Mouse (Mus musculus) G1E (cell line): ENCODE data around the gene Aqp12.

Experiments
- CTCF ChIP-seq: IDR thresholded peaks from 2 replicates; pipeline ENCODE4 v1.5.1; 2012; ENCODE audit warnings: low read depth, low read length, inconsistent platforms, mixed read lengths
- GATA1 ChIP-seq: IDR thresholded peaks from 2 replicates; pipeline ENCODE4 v1.6.1; 2012; ENCODE audit warnings: borderline replicate concordance, low read length, inconsistent platforms, mixed read lengths
- POLR2AphosphoS5 ChIP-seq: IDR thresholded peaks from 2 replicates; pipeline ENCODE4 v1.6.1; 2012; ENCODE audit warnings: low read depth, low read length, inconsistent platforms; ENCODE audit not compliant: insufficient replicate concordance
- TAL1 ChIP-seq: conservative IDR thresholded peaks from 2 replicates; pipeline ENCODE4 v1.6.1; 2012; ENCODE audit warnings: low read depth, low read length, inconsistent platforms, mixed read lengths

DNA sequence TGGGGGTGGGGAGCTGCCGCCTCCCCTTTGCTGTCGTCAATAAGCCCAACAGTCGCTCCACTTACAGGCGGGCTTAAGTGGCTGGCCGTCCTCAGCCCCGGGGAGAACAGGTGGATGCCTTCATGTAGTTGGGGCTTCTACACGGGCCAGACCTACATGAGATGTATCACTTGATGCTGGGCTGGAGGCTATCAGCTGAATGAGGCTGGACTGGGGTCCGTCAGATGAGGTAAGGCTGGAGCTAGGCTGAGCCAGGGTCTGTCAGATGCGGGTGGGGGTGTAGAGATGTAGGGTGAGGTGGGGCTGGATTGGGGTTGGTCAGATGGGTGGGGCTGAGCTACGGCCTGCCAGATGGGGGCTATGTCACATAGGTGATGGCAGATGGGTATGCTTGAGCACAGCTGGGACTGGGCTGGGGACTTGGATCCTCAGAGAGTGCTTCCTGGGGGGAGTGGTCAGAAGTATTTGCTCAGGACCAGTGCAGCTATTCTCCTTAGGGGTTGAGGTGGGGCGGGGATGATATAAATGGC lies 27.0 kb upstream of the Aqp12 start:
- TF ChIP-seq GATA1 = no peak
- TF ChIP-seq CTCF = no peak
- TF ChIP-seq TAL1 = no peak
- no peak for TF ChIP-seq POLR2AphosphoS5
